Mouse (Mus musculus): ENCODE results near the gene C030005K15Rik.
"Not testable (repeated sequence)": the region's sequence is repeated elsewhere in the genome, so short reads cannot be mapped to it uniquely, and the experiment has no call there.

- not testable (repeated sequence) for TF ChIP-seq POLR2A (IDR thresholded peaks at IDR 0.05; ENCODE audit: borderline replicate concordance, extremely low read depth, insufficient read depth, insufficient read length, poor library complexity, severe bottlenecking); CTCF (IDR thresholded peaks at IDR 0.05; ENCODE audit: borderline replicate concordance, extremely low read depth, insufficient read depth, insufficient read length)
Observed at GRCm38 (mm10) chr10:97726655-97727054, at the start of gene C030005K15Rik.
